Mouse (Mus musculus): ENCODE results near the gene Entpd1.
"Not testable (repeated sequence)": the region's sequence is repeated elsewhere in the genome, so short reads cannot be mapped to it uniquely, and the experiment has no call there.

The Entpd1 gene

GRCm38 (mm10) chr19:40611830-40612506 is at the start of gene Entpd1, which contains the start of gene Tctn3:
Gene Entpd1 (plus strand): TSS chr19:40612366.
Gene Tctn3 (minus strand): TSS chr19:40612233.
- peak; percentile 98 for DNase-seq

- no peak for DNase-seq
Measured at GRCm38 (mm10) chr19:40563880-40564645, 48.1 kb upstream of the Entpd1 start.

- no peak for DNase-seq
Measured at GRCm38 (mm10) chr19:40567616-40568015, 44.5 kb upstream of the Entpd1 start.

- no peak for DNase-seq
Measured at GRCm38 (mm10) chr19:40570726-40571125, 41.4 kb upstream of the Entpd1 start.

GRCm38 (mm10) chr19:40575438-40575837 is 36.7 kb upstream of the Entpd1 start:
- no peak for DNase-seq

- DNase-seq: no peak
Measured at GRCm38 (mm10) chr19:40580902-40581301, 31.3 kb upstream of the Entpd1 start.

GRCm38 (mm10) chr19:40581662-40582061 is 30.5 kb upstream of the Entpd1 start:
- no peak for DNase-seq

- no peak for DNase-seq
Measured at GRCm38 (mm10) chr19:40586908-40587307, 25.3 kb upstream of the Entpd1 start.

- peak; percentile 3 for DNase-seq
Measured at GRCm38 (mm10) chr19:40587491-40588292, 24.5 kb upstream of the Entpd1 start.

GRCm38 (mm10) chr19:40588293-40588654 is 23.9 kb upstream of the Entpd1 start, which contains the start of gene Aldh18a1:
Gene Aldh18a1 (minus strand): TSS chr19:40588463.
- DNase-seq: peak; percentile 97

GRCm38 (mm10) chr19:40588847-40589529 is 23.2 kb upstream of the Entpd1 start:
- DNase-seq: peak; percentile 94

- DNase-seq: no peak
Measured at GRCm38 (mm10) chr19:40589530-40589880, 22.7 kb upstream of the Entpd1 start.

GRCm38 (mm10) chr19:40595231-40595630 is 16.9 kb upstream of the Entpd1 start:
- DNase-seq: no peak

- no peak for DNase-seq
Measured at GRCm38 (mm10) chr19:40595831-40596230, 16.3 kb upstream of the Entpd1 start.

GRCm38 (mm10) chr19:40600846-40601245 is 11.3 kb upstream of the Entpd1 start:
- not testable (repeated sequence) for DNase-seq

GRCm38 (mm10) chr19:40601870-40602269 is 10.3 kb upstream of the Entpd1 start:
- DNase-seq: no peak

GRCm38 (mm10) chr19:40605189-40605588 is 7.0 kb upstream of the Entpd1 start:
- no peak for DNase-seq

GRCm38 (mm10) chr19:40607676-40608075 is 4.5 kb upstream of the Entpd1 start:
- no peak for DNase-seq

- no peak for DNase-seq
Measured at GRCm38 (mm10) chr19:40614811-40615210, 2.6 kb downstream of the Entpd1 start.

GRCm38 (mm10) chr19:40616021-40616420 is 3.9 kb downstream of the Entpd1 start:
- no peak for DNase-seq

GRCm38 (mm10) chr19:40621616-40622015 is 9.4 kb downstream of the Entpd1 start:
- not testable (repeated sequence) for DNase-seq

- no peak for DNase-seq
Measured at GRCm38 (mm10) chr19:40625935-40626334, 13.8 kb downstream of the Entpd1 start.

GRCm38 (mm10) chr19:40628950-40629349 is 16.8 kb downstream of the Entpd1 start:
- no peak for DNase-seq

All from embryo, embryonic 11 days (tissue).